Mouse (Mus musculus): Measurements from ENCODE around the gene Aldh1l1. TPM values are rescaled to one million over a fixed set of nuclear protein-coding genes. Genes with fewer than 3 reads are reported as not detected.

The Aldh1l1 gene
- polyA plus RNA-seq (2014; fragmentation: Nextera tagmentation; extraction: Ambion mirVana) = 5.2 and 7.8 TPM in 2 replicates

GRCm38 (mm10) chr6:90486176-90486921, at the start of gene Aldh1l1:
TSS of gene Aldh1l1 (plus strand) at chr6:90486427.
- Histone ChIP-seq H3K4me2 (ENCODE audit: low read length) (no peak within 1 kb of the TSS), H3K9ac (ENCODE audit: low read length) (no peak within 1 kb of the TSS), H3K27ac (ENCODE audit: low read depth) (no peak within 1 kb of the TSS), H3K9me3 (ENCODE audit: control insufficient read depth, low read length) (no peaks in the 10 kb centered on the region), H3K36me3 (ENCODE audit: control insufficient read depth, insufficient read depth, low read length) (no peaks in the 10 kb centered on the region), H3K4me1 (replicated peaks; ENCODE audit: control insufficient read depth, insufficient read depth, low read length) (no peaks in the 10 kb centered on the region), H3K4me3 (ENCODE audit: low read depth, low read length) (no peak within 1 kb of the TSS), H3K27me3 (replicated peaks; ENCODE audit: control insufficient read depth, insufficient read depth, low read length) (no peaks in the 10 kb centered on the region)
- WGBS = 74% methylated on average over 12 of the region's 12 CpGs
- ATAC-seq (replicated peaks; ENCODE audit: low FRiP score, low TSS enrichment, low read depth) (no peak), DNase-seq (ENCODE audit: low spot score) (no peak)

- 91% methylated on average over 3 of the region's 3 CpGs for WGBS
- no peaks in the 10 kb centered on the region for H3K36me3 ChIP-seq (ENCODE audit: control insufficient read depth, insufficient read depth, low read length)
Observed at GRCm38 (mm10) chr6:90437041-90437440, 49.2 kb upstream of the Aldh1l1 start.

GRCm38 (mm10) chr6:90446883-90447282, 39.3 kb upstream of the Aldh1l1 start:
- H3K27me3 ChIP-seq (replicated peaks; ENCODE audit: control insufficient read depth, insufficient read depth, low read length) = no peaks in the 10 kb centered on the region
- WGBS = 56% methylated on average over 4 of the region's 4 CpGs
- H3K36me3 ChIP-seq (ENCODE audit: control insufficient read depth, insufficient read depth, low read length) = no peaks in the 10 kb centered on the region
- H3K4me3 ChIP-seq (ENCODE audit: low read depth, low read length) = no peak overlapping the region
- H3K9me3 ChIP-seq (ENCODE audit: control insufficient read depth, low read length) = no peaks in the 10 kb centered on the region
- H3K27ac ChIP-seq (ENCODE audit: low read depth) = no peak overlapping the region
- DNase-seq (ENCODE audit: low spot score) (no peak), ATAC-seq (replicated peaks; ENCODE audit: low FRiP score, low TSS enrichment, low read depth) (no peak)
- no peak overlapping the region for H3K4me2 ChIP-seq (ENCODE audit: low read length)
- H3K4me1 ChIP-seq (replicated peaks; ENCODE audit: control insufficient read depth, insufficient read depth, low read length) = no peaks in the 10 kb centered on the region
- no peak overlapping the region for H3K9ac ChIP-seq (ENCODE audit: low read length)

More at GRCm38 (mm10) chr6:90437041-90437440, 49.2 kb upstream of the Aldh1l1 start:
- H3K27ac ChIP-seq (ENCODE audit: low read depth) = no peak overlapping the region
- H3K4me2 ChIP-seq (ENCODE audit: low read length) = no peak overlapping the region
- no peak overlapping the region for H3K4me3 ChIP-seq (ENCODE audit: low read depth, low read length)
- H3K9me3 ChIP-seq (ENCODE audit: control insufficient read depth, low read length) = 0 out of 2 replicates have a peak, but pooled peaks cover 4% of the 10 kb centered on the region
- no peaks in the 10 kb centered on the region for H3K27me3 ChIP-seq (replicated peaks; ENCODE audit: control insufficient read depth, insufficient read depth, low read length)
- no peak for ATAC-seq (replicated peaks; ENCODE audit: low FRiP score, low TSS enrichment, low read depth)
- H3K9ac ChIP-seq (ENCODE audit: low read length) = no peak overlapping the region
- no peak for DNase-seq (ENCODE audit: low spot score)
- no peaks in the 10 kb centered on the region for H3K4me1 ChIP-seq (replicated peaks; ENCODE audit: control insufficient read depth, insufficient read depth, low read length)

GRCm38 (mm10) chr6:90450179-90450578, 36.0 kb upstream of the Aldh1l1 start:
- Histone ChIP-seq H3K27ac (ENCODE audit: low read depth) (no peak overlapping the region), H3K4me2 (ENCODE audit: low read length) (no peak overlapping the region), H3K36me3 (ENCODE audit: control insufficient read depth, insufficient read depth, low read length) (no peaks in the 10 kb centered on the region), H3K4me1 (replicated peaks; ENCODE audit: control insufficient read depth, insufficient read depth, low read length) (no peaks in the 10 kb centered on the region), H3K4me3 (ENCODE audit: low read depth, low read length) (no peak overlapping the region), H3K9me3 (ENCODE audit: control insufficient read depth, low read length) (no peaks in the 10 kb centered on the region), H3K9ac (ENCODE audit: low read length) (no peak overlapping the region), H3K27me3 (replicated peaks; ENCODE audit: control insufficient read depth, insufficient read depth, low read length) (no peaks in the 10 kb centered on the region)
- ATAC-seq (replicated peaks; ENCODE audit: low FRiP score, low TSS enrichment, low read depth) (no peak), DNase-seq (ENCODE audit: low spot score) (peak; percentile 79)
- WGBS = 33% methylated on average over 7 of the region's 7 CpGs

- Histone ChIP-seq H3K4me1 (replicated peaks; ENCODE audit: control insufficient read depth, insufficient read depth, low read length) (no peaks in the 10 kb centered on the region), H3K4me2 (ENCODE audit: low read length) (no peak overlapping the region), H3K27me3 (replicated peaks; ENCODE audit: control insufficient read depth, insufficient read depth, low read length) (no peaks in the 10 kb centered on the region), H3K27ac (ENCODE audit: low read depth) (no peak overlapping the region), H3K9ac (ENCODE audit: low read length) (no peak overlapping the region), H3K9me3 (ENCODE audit: control insufficient read depth, low read length) (no peaks in the 10 kb centered on the region), H3K36me3 (ENCODE audit: control insufficient read depth, insufficient read depth, low read length) (no peaks in the 10 kb centered on the region), H3K4me3 (ENCODE audit: low read depth, low read length) (no peak overlapping the region)
- DNase-seq (ENCODE audit: low spot score) (no peak), ATAC-seq (replicated peaks; ENCODE audit: low FRiP score, low TSS enrichment, low read depth) (no peak; the same call in 1 of the 2 replicates)
- WGBS = 75% methylated on average over 5 of the region's 5 CpGs
Observed at GRCm38 (mm10) chr6:90450697-90451096, 35.5 kb upstream of the Aldh1l1 start.

- no peak overlapping the region for H3K4me3 ChIP-seq (ENCODE audit: low read depth, low read length)
- 90% methylated on average over 5 of the region's 5 CpGs for WGBS
- no peak for DNase-seq (ENCODE audit: low spot score)
Observed at GRCm38 (mm10) chr6:90451512-90451911, 34.7 kb upstream of the Aldh1l1 start.

GRCm38 (mm10) chr6:90452603-90453002, 33.6 kb upstream of the Aldh1l1 start:
- no peaks in the 10 kb centered on the region for H3K9me3 ChIP-seq (ENCODE audit: control insufficient read depth, low read length)
- ATAC-seq (replicated peaks; ENCODE audit: low FRiP score, low TSS enrichment, low read depth) (no peak), DNase-seq (ENCODE audit: low spot score) (no peak)
- no peak overlapping the region for H3K4me2 ChIP-seq (ENCODE audit: low read length)
- H3K36me3 ChIP-seq (ENCODE audit: control insufficient read depth, insufficient read depth, low read length) = no peaks in the 10 kb centered on the region
- H3K9ac ChIP-seq (ENCODE audit: low read length) = no peak overlapping the region
- no peak overlapping the region for H3K27ac ChIP-seq (ENCODE audit: low read depth)
- H3K4me3 ChIP-seq (ENCODE audit: low read depth, low read length) = no peak overlapping the region
- no peaks in the 10 kb centered on the region for H3K4me1 ChIP-seq (replicated peaks; ENCODE audit: control insufficient read depth, insufficient read depth, low read length)
- H3K27me3 ChIP-seq (replicated peaks; ENCODE audit: control insufficient read depth, insufficient read depth, low read length) = no peaks in the 10 kb centered on the region

More at GRCm38 (mm10) chr6:90451512-90451911, 34.7 kb upstream of the Aldh1l1 start:
- H3K27ac ChIP-seq (ENCODE audit: low read depth) = no peak overlapping the region
- no peaks in the 10 kb centered on the region for H3K36me3 ChIP-seq (ENCODE audit: control insufficient read depth, insufficient read depth, low read length)
- H3K27me3 ChIP-seq (replicated peaks; ENCODE audit: control insufficient read depth, insufficient read depth, low read length) = no peaks in the 10 kb centered on the region
- no peak overlapping the region for H3K4me2 ChIP-seq (ENCODE audit: low read length)
- ATAC-seq (replicated peaks; ENCODE audit: low FRiP score, low TSS enrichment, low read depth) = no peak
- no peaks in the 10 kb centered on the region for H3K9me3 ChIP-seq (ENCODE audit: control insufficient read depth, low read length)
- H3K9ac ChIP-seq (ENCODE audit: low read length) = no peak overlapping the region
- H3K4me1 ChIP-seq (replicated peaks; ENCODE audit: control insufficient read depth, insufficient read depth, low read length) = no peaks in the 10 kb centered on the region

GRCm38 (mm10) chr6:90453751-90454150, 32.5 kb upstream of the Aldh1l1 start:
- H3K27ac ChIP-seq (ENCODE audit: low read depth) = no peak overlapping the region
- H3K9me3 ChIP-seq (ENCODE audit: control insufficient read depth, low read length) = no peaks in the 10 kb centered on the region
- H3K36me3 ChIP-seq (ENCODE audit: control insufficient read depth, insufficient read depth, low read length) = no peaks in the 10 kb centered on the region
- DNase-seq (ENCODE audit: low spot score) (no peak), ATAC-seq (replicated peaks; ENCODE audit: low FRiP score, low TSS enrichment, low read depth) (no peak)
- no peak overlapping the region for H3K4me3 ChIP-seq (ENCODE audit: low read depth, low read length)
- H3K4me1 ChIP-seq (replicated peaks; ENCODE audit: control insufficient read depth, insufficient read depth, low read length) = no peaks in the 10 kb centered on the region
- no peak overlapping the region for H3K4me2 ChIP-seq (ENCODE audit: low read length)
- H3K9ac ChIP-seq (ENCODE audit: low read length) = no peak overlapping the region
- no peaks in the 10 kb centered on the region for H3K27me3 ChIP-seq (replicated peaks; ENCODE audit: control insufficient read depth, insufficient read depth, low read length)
- WGBS = 92% methylated on average over 5 of the region's 5 CpGs

GRCm38 (mm10) chr6:90457421-90457820, 28.8 kb upstream of the Aldh1l1 start:
- WGBS = 75% methylated on average over 2 of the region's 2 CpGs
- no peaks in the 10 kb centered on the region for H3K4me1 ChIP-seq (replicated peaks; ENCODE audit: control insufficient read depth, insufficient read depth, low read length)
- ATAC-seq (replicated peaks; ENCODE audit: low FRiP score, low TSS enrichment, low read depth) = no peak

More at GRCm38 (mm10) chr6:90457421-90457820, 28.8 kb upstream of the Aldh1l1 start:
- Histone ChIP-seq H3K27ac (ENCODE audit: low read depth) (no peak overlapping the region), H3K4me3 (ENCODE audit: low read depth, low read length) (no peak overlapping the region), H3K27me3 (replicated peaks; ENCODE audit: control insufficient read depth, insufficient read depth, low read length) (peaks cover 17% of the 10 kb centered on the region), H3K9ac (ENCODE audit: low read length) (no peak overlapping the region), H3K4me2 (ENCODE audit: low read length) (no peak overlapping the region), H3K36me3 (ENCODE audit: control insufficient read depth, insufficient read depth, low read length) (no peaks in the 10 kb centered on the region), H3K9me3 (ENCODE audit: control insufficient read depth, low read length) (no peaks in the 10 kb centered on the region)
- no peak for DNase-seq (ENCODE audit: low spot score)

All from intestine, embryonic 14.5 days (tissue).